Mouse (Mus musculus) left cerebral cortex, postnatal 14 days (tissue): ENCODE data around the gene Cdc27. TPM values are rescaled to one million over a fixed set of nuclear protein-coding genes. Genes with fewer than 3 reads are reported as not detected.
"Not testable (repeated sequence)": the region's sequence is repeated elsewhere in the genome, so short reads cannot be mapped to it uniquely, and the experiment has no call there.

ENCODE experiments used
- DNase-seq, 2 experiments: peaks; one replicate each; pipeline ENCODE4 v3.0.0; 2021 to 2022; ENCODE audit warnings: low spot score in 2 of 2, mixed read lengths in 1 of 2
- intact Hi-C: fragments of 180-260 bp; cut with DNase I; formaldehyde crosslinking; loops from one replicate; pipeline ENCODE4 v1.15.1; 2025
- total RNA-seq, 2 experiments: library from RNA; stranded (reverse); gene quantifications; 2 replicates each; pipeline ENCODE4 v1.2.3; 2021

Cdc27 gene
- total RNA-seq, 2 experiments from 2014 or later = 59.6 to 67.6 TPM

DNA sequence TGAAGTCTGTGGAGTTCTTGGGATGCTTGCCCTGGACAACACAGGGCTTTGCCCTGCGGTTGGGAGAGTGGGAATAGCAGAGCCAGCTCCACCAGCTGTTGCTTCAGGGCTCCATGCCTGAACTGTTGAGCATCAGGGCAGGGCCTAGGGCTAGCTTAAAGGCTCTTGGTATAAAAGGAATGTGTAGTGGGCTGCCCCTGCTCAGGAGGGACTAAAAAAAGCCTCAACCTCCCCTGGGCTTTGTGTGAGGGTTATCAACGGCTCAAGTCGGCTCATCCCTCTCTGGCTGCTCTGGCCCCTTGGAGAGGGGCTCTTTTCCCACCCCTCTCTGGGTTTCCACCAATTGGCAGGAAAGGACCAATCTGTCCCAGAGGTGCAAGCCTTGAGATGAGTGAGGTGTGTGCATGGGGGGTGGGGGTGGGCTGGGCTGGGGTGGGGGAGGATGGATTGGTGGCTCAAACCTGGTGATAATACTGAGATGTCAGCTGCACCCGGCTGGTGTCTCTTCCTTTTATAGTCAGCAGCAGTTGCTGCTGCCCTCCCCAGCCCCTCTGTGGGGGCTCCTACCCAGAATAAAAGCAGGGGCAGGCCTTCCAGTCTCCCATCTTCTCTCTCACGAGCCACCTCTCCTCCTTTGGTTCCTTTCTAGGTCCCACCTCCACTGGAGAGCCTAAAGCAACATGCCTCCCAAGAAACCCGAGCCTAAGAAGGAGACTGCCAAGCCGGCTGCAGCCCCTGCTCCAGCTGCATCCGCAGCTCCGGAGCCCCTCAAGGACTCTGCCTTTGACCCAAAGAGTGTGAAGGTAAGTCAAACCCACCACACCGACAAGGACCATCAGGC, 26.6 kb upstream of the Cdc27 start:
- DNase-seq = no peak
- intact Hi-C loops = no loop called here

GRCm38 (mm10) chr11:104572566-104572965, 22.1 kb upstream of the Cdc27 start:
- DNase-seq = no peak
- intact Hi-C loops = no loop called here

GRCm38 (mm10) chr11:104572091-104572490, 21.7 kb upstream of the Cdc27 start:
- intact Hi-C loops = no loop called here
- DNase-seq = no peak

DNA sequence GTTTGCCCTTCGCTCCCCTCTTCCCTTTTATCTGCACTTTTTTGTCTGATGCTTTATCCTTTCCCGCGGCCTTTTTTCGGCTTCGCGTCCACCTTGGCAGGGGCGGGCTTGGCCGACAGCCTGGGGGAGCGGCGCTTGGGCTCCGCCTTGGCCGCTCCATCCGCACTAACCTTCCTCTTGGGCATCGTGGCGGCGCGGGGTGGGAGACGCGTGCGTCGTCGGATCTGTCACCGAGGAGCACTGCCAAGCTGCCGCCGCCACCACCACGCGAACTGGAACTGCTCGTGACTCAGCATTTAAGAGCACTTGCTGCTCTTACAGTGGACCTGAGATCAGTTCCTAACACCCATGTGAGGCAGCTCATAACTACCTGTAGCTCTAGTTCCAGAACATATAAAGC, 21.0 kb upstream of the Cdc27 start:
- peak; percentile 53 to 61 for DNase-seq
- intact Hi-C loops = not testable (repeated sequence)

- intact Hi-C loops = not testable (repeated sequence)
These were observed 20.1 kb upstream of the Cdc27 start for GRCm38 (mm10) chr11:104570515-104570914.

DNA sequence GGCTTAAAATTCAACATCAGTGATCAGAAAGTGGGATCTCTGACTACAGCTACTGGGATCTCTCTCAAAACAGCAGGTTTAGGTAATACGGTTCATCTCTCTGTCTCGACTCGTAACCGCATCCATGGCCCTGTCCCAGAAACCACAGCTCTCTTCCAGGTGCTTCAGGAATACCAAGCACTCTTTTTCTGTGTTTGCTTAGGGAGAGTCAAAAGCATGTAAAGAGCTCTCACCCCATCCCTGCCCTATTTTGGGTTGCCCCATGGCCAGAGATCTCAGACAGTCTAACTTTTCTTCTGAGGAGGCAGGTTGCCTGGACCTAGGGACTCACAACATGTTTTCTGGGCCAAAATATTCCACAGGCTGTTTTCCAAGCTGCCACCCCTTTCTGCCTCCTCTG, 17.9 kb upstream of the Cdc27 start:
- intact Hi-C loops = no loop called here
- DNase-seq = no peak

More at GRCm38 (mm10) chr11:104570515-104570914, 20.1 kb upstream of the Cdc27 start:
- DNase-seq = not testable (repeated sequence)

DNA sequence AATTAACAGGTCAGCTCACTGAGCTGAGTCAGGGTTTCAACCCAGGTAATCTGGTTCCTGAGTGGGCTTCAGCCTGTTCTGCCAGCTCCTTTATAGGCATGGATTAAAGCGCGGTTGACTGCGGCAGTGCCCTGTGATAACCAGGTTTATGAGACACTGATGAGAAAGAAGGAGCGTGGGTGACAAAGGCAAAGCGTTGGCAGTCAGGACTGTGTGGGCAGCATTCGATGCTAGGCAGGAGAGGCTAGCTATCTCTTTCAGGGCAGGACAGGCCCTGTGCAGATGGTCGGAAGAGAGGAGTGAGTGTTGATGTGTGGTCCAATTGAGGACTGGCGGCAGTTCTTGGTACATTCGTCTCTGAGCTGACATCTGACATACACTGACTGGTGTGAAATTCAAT, 17.3 kb upstream of the Cdc27 start:
- DNase-seq = no peak
- intact Hi-C loops = no loop called here

GRCm38 (mm10) chr11:104566796-104567195, 16.4 kb upstream of the Cdc27 start:
- intact Hi-C loops = no loop called here

DNA sequence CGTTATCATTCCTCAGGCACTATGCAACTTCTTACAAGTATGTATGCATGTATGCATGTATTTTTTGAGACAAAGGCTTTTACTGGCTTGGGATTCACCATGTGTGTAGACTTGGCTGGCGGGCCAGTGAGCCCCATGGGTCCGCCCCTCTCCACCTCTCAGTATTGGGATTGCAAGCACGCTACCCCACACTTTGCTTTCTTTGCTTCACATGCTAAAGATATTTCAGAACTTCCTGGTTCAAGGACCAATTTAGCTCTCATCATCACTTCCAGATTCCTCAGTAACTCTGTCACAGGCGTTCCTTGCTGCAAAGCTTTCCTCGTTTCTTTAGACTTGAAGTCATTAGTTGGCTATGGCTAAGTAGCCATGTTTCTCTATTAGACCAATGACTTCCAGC, 15.7 kb upstream of the Cdc27 start:
- intact Hi-C loops = no loop called here
- no peak for DNase-seq

More at GRCm38 (mm10) chr11:104566796-104567195, 16.4 kb upstream of the Cdc27 start:
- no peak for DNase-seq

DNA sequence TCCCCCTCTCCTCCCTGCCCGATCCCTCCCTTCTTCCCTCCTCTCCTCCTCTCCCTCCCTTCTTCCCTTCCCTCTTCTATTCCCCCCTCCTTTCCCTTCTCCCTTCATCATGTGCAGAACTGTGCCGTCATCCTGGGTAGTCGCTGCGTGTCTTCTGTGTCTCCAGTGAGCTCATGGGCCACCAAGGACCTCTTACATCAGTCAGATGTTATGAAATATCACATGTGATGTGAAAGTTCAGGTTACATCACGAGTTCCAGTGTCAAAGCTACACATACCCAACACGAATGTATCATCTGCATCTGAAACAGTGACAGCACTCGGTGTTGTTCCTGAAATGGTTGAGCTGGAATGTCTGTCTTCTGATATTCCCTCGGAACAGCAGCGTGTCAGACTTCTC, 14.8 kb upstream of the Cdc27 start:
- intact Hi-C loops = no loop called here
- no peak for DNase-seq

GRCm38 (mm10) chr11:104563496-104563895, 13.1 kb upstream of the Cdc27 start:
- DNase-seq = peak in 1 of 2 experiments; percentile 58

GRCm38 (mm10) chr11:104560971-104561370, 10.6 kb upstream of the Cdc27 start:
- no peak for DNase-seq
- intact Hi-C loops = no loop called here

More at GRCm38 (mm10) chr11:104563496-104563895, 13.1 kb upstream of the Cdc27 start:
- intact Hi-C loops = no loop called here

GRCm38 (mm10) chr11:104558651-104559403, 8.4 kb upstream of the Cdc27 start:
- intact Hi-C loops = no loop called here
- DNase-seq = peak; percentile 44 to 80

DNA sequence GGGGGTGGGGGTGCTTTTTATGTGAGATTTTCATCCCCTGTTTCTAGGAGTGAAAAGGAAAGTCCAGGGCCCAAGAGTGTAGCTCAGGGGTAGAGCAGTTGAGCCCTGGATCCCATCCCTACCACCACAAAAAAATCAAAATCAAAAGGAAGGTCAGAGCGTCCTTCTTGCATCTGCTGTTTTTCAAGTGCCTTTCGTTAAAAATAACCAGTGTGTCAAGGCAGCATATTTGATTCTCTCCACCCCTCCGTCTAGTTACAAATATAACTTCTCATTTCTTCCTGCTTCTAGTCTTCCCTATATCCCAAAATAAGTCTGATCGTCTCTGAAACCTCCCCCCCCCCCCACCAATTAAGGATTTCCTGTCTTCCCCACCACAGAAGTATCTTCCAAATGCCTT, 7.6 kb upstream of the Cdc27 start:
- intact Hi-C loops = no loop called here
- DNase-seq = peak in 1 of 2 experiments; percentile 59

DNA sequence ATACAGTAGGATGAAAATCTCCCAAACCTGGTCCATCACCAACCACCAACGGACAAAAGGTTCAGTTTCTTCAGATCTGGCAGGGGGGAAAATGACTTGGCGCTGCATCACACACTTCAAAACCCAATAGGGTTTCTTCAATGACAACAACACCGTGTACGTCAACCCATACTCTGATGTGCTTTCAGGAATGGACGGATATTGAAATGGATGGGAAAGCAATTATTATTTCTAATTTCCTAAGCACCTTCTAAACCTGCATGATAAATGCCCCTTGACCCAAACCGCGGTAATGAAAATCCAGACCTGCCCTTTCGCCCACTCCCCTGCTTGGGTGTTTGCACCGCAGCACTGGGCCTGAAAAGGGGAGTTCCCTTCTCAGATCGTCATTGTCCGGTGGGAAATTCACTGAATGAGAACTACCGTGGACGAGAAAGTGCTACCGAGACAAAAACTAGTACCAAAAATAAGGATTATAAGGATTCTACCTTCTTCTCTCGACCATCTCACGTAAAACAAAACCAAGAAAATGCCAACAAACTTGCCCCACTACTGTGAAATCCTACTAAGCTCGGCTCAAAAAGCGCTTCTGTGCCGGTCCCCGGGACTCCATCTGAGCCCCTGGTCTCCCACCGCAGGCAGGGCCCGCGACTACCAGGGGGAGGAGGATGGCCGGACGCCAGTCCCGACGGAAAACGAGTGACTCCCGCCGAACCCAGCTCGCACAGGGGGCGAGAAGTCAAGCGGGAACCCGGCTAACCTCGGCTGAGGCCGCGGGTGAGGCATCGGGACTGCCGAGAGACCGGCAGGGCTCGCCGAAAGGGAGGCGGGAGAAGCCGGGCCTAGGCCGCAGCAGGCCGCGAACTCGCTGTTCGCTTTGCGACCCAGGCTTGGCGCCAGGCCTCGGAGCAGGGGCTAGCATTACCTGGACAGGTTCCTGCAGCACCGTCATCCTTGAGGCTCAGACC, 698 bp downstream of the Cdc27 start:
- DNase-seq = peak in 1 of 2 experiments; percentile 66
- intact Hi-C loops = no loop called here

GRCm38 (mm10) chr11:104547502-104547901, 2.9 kb downstream of the Cdc27 start:
- DNase-seq = no peak
- intact Hi-C loops = no loop called here

- intact Hi-C loops = no loop called here
- DNase-seq = no peak
These were observed 5.9 kb downstream of the Cdc27 start for GRCm38 (mm10) chr11:104544507-104544906.

- intact Hi-C loops, DNase-seq: not testable (repeated sequence)
These were observed 7.1 kb downstream of the Cdc27 start for GRCm38 (mm10) chr11:104543337-104543736.

GRCm38 (mm10) chr11:104539811-104540210, 10.6 kb downstream of the Cdc27 start:
- intact Hi-C loops = no loop called here
- no peak for DNase-seq
